Mouse (Mus musculus) heart, postnatal 0 days (tissue): ENCODE measurements around the gene Ext2.

Source experiments
- CTCF ChIP-seq: IDR thresholded peaks from 2 replicates; pipeline ENCODE4 v1.5.1; 2016; ENCODE audit warnings: antibody characterized with exemption, control low read depth, low read depth
- EP300 ChIP-seq: IDR thresholded peaks from 2 replicates; pipeline ENCODE4 v1.6.1; 2016; ENCODE audit warnings: antibody characterized with exemption, low read depth

GRCm38 (mm10) chr2:93807440-93807839 is 14.9 kb downstream of the Ext2 start:
- TF ChIP-seq CTCF, result no peak
- no peak for TF ChIP-seq EP300
